Mouse (Mus musculus) adrenal gland, postnatal 36 days (tissue): ENCODE measurements at regions not wholly inside any gene's neighbourhood (a gene's known extent, or its start where the extent isn't known, plus 50 kb on each side); places are given as distances from the start of the nearest gene placed in this dataset.

Source experiments
- DNase-seq, 2 experiments: peaks; one replicate each; pipeline ENCODE4 v3.0.0; 2021; ENCODE audit warnings: mixed read lengths in 1 of 2

DNA sequence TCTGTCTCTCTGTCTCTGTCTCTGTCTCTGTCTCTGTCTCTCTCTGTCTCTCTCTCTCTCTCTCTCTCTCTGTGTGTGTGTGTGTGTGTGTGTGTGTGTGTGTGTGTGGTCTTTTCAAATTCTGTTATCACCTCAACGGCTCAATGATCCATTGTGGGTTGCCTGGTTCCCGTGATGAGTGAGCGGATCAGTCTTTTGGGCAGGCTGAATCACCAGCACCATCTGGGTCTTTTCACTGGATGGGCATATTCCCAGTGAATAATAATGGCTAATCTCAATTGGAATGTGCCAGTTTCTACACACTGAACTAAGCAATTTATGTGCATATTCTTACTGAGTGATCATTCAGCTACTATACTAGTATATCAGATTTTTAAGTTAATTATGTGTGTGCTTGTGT is 216.4 kb downstream of the Lmx1a start:
- DNase-seq, result no peak

DNA sequence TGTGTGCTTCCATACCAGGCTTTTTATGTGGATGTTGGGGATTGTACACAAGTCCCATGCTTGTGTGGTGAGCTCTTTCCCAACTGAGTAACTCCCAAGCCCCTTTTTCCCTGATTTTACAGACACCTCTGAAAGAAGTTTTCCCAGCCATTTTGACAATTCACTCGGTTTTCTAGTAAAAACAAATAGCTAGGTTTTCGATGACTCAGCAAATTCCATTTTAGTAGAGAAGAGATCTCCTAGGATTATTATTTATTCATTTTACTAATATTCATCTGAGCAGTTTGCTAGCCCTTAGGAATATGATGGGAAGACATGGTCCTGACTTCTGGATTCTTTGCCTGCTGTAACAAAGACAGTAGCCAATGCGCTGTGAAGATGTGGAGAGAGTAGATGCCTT is 223.0 kb downstream of the Lmx1a start:
- no peak for DNase-seq

DNA sequence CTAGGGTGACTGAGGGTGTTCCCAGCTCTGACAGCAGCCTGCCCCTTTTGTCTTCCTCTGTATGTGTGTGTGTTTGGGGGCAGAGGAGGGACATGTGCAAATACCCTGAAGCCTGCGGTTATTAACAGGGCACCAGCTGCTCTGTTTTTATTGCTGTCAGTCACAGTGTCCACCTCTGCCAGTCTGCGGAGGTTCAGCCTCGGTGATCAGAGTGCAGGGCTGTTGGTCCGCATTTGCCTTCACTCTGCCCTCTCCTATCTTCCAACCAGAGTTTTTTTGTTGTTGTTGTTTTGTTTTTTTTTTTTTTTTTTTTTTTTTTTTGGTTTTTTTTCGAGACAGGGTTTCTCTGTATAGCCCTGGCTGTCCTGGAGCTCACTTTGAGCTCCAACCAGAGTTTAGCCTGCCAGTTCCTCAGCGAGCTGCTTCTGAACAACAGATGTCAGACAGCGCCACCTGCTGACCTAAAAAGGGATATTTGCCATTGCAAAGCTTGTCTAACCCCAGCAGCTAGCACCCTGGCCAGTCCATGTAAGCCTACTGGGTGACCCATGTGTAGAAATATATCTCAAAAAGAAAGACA is 226.0 kb downstream of the Lmx1a start:
- DNase-seq, result peak; percentile 79 to 82

DNA sequence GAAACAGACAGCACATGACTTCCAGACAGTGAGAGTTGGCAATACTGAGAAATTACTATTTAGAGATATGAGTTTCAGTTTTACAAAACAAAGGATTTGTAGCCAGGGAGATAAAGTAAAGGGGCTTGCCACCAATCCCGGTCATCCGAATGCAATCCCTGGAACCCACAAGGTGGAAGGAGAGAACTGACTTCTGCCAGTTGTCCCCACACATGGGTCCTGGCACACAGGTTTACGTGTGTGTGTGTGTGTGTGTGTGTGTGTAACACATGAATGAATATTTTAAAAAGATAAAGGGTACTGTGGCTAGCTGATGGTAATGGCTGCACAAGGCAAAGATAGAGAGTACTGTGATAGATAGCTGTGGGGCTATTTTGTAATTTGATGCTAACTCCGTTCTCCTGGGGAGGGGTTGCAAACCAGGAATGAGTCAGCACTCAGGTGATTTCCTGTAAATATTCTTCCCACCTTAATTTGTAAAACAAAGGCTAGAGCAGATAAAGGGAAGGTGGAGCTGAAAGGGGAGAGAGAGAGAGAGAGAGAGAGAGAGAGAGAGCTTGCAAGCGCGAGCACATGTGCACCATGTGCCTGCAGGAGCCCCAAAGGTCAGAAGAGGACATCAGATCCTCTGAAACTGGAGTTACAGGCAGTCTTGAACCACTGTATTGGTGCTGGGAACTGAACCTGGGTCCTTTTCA is 226.7 kb downstream of the Lmx1a start:
- no peak for DNase-seq

DNA sequence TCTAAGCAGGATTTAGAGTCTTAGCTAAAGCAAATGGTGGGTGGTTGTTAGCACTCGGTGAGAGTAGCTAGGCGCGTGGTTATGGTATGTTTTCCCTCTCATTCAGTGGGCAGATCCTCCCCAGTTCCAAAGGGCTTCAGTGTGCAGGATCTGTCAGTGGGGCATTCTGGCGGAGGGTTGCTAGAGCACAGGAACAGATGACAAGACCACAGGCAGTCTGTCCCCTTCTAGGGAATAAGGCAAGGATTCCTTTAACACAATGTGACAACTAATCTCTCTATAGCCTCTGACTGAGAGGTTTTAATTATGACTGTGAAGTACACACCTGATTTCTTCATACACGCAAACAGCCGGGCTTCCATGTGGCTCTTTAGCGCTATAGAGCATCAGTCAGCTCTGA is 233.9 kb downstream of the Lmx1a start:
- no peak for DNase-seq

DNA sequence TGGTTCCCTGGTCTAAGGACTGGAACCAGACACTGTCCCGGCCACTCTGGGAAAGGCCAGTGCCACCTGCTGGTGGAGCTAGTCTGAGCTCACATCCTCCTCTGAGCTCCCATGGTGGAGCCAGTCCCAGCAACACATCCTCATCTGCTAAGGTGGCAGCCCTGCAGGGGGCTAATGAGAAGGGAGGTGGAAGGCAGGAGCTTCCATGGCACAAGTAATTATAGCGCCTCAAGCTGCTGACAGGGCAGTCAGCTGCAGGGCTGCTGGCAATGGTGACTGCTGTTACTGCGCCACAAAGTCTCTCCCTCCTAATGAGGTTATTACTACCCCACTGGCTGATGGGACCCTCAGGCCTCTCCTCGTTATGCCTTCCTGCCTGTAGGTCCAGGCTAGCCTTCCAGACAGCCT is 239.0 kb downstream of the Lmx1a start:
- no peak for DNase-seq

GRCm38 (mm10) chr1:167929729-167930341 is 240.8 kb downstream of the Lmx1a start:
- peak; percentile 34 to 44 for DNase-seq

GRCm38 (mm10) chr1:167932088-167932487 is 243.1 kb downstream of the Lmx1a start:
- peak in 1 of 2 experiments; percentile 25 for DNase-seq

GRCm38 (mm10) chr1:167936726-167937125 is 247.7 kb downstream of the Lmx1a start:
- DNase-seq, result no peak

DNA sequence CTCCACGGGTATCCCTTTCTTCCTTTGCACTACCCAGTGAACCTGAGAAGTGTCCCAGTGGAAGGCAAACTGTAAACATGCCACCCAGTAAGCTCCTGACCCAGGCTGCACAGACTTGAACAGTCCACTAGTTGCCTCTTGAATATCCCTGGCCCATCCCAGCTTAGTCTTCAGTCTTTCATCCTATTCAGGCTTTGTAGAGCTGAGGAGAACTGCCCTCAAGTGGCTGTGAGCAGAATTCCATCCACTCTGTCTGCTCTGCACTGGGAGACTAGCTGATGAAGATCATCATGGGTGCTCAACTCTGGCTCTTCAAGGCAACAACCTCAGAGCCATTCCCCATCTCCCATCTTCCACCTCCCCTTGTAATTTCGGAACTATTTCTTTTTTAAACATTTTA is 249.1 kb downstream of the Lmx1a start:
- no peak for DNase-seq

DNA sequence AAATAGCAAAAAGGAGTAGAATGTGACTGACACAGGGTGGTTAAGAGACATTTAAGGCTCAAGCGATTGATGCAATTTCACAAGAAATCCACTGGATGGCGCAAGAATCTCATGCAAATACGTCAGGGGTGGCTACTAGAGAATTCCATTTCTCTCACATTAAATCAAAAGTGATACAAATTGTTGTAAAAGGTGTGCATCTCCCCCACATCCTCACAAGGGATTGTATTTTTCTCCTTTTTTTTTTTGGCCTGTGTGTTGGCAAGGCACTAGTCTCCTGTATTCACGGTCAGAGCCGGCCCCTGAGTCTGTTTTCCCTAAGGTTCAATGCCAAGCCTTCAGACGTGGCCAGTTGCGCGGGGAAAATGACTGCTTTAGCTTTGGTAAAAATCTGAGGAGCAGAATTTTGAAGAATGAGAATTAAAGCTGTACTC is 253.0 kb downstream of the Lmx1a start:
- DNase-seq, result peak in 1 of 2 experiments; percentile 5

DNA sequence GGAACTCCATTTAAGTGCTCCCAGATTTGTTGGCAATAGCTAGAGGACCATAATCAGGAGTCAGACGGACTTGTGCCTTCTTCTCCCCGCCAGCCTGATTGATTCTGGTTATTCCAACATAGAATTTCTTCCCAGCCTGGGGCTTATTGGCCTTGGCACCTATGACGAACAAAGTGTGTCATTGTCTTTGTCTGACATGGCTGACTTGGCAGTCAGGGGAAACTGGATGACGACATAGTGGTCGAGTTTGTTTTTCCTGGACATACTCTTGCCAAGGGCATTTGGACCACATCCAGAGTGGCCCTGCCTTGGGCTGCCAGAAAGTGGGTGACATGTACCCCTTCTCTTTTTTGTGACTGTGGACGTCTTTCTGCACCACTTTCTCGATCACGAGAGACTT is 254.1 kb downstream of the Lmx1a start:
- DNase-seq, result no peak

DNA sequence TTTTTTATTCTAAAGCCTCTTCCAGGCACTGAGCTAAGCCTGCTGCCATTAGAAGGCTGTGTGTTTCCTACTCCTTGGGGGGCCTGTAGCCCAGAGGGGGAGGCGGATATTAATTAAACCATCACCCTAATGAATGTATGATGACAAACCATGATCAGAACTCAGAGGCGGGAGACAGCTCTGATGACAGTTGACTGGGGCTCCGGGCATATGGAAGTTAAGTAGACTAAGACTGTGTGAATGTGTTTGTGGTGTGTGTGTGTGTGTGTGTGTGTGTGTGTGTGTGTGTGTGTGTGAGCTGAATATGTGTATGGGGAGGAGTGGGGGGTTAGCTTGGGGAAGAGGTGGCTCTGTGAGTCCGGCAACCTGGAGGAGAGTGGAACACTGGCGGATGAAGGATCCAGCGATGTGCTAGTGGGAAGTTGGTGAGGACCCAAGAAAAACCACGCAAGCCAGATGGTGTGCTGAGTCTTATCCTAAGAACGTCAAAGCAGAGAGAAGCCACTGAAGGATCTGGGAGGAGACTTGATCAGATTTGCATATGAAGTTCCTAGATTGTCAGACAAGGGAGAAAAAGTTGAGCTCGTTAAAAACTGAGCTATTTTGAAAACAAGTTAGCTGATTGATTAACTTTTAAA is 256.7 kb downstream of the Lmx1a start:
- DNase-seq, result no peak

DNA sequence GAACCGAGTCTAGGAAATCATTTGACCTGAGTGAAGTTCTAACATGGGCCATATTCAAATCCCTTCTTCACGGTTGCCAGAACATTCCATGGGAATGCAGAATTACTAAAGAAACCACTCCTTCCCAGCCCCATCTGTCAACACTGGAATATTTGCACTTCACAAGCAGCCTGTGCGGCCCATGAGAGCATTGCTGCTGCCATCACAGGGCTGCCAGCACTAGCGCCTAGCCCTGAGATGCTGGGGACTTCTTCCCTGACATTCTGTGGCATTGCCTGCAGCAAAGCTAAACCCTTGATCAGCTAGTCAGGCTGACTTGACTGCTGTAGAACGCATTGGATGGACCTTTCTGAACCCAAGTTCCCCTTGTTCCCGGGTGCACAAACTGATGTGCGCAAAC is 258.8 kb downstream of the Lmx1a start:
- DNase-seq, result no peak

DNA sequence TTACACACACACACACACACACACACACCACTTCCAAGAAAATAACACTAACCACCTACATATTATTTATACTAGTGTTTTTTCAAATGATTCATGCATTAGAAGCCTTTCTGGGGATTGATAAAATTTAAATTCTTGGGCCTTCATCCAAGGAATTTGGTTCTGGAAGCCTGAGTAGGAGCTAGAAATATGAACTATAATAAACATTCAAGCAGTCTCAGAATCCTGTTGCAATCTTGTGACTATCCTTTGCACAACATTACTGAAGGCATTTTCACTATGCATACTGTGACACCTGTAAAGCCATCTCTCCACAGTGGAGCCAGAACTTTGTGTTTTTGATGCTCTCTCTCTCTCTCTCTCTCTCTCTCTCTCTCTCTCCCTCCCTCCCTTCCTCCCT is 262.7 kb downstream of the Lmx1a start:
- no peak for DNase-seq

- no peak for DNase-seq
Observed at GRCm38 (mm10) chr1:167958531-167958930, 269.5 kb downstream of the Lmx1a start.

DNA sequence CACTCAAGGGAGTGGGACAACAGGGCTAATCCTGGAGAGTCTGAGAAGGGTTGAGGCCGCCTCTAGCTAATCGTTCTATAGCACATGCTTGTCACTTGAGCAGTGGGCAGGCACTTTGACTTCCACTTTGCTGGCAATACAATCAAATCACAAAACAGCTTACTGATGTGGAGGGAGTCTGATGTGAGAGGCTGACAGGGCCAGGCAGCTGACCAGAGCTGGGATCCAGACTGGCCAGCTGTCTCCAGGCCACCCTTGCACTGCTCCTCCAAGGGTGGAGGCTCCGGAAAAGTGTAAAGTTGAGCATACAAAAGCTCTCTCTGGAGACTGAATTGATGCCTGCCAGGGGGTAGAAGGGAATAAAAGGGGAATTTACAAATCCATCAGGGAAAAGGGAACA is 280.5 kb downstream of the Lmx1a start:
- DNase-seq, result no peak

DNA sequence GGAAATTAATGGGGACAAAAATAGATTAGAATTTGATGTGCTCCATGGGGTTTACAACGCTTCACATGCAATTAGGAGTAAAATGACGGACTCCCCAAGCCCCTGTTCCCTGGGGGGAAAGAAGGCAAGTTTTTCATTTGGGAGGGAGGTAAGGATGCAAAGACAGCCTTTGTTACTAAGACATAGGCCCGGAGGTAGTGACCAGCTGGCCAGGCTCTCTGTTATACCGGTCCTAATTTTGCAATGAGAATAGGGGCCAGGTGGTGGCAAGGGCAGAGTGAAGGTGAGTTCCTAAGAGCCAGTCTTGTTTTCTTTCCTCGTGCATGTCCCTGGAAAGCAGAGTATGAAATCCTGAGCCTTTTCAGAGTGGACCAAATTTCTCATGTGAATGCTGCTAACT is 280.9 kb downstream of the Lmx1a start:
- DNase-seq, result no peak

DNA sequence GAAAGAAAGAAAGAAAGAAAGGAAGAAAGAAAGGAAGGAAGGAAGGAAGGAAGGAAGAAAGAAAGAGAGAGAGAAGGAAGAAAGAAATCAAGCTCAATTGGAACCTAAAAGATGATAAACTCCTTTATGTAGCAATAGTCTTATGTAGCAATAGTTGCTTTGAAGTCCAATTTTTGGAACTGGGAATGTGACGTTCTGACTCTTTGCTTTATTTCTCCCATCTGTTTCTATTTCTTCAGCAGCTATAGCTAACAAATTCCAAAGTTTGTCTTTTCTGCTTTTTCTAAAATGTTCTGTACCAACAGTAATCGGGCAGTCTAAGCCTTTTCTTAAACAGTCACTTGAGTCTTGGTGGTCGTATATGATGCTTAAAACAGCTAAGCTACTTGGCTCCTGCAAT is 287.7 kb downstream of the Lmx1a start:
- no peak for DNase-seq

DNA sequence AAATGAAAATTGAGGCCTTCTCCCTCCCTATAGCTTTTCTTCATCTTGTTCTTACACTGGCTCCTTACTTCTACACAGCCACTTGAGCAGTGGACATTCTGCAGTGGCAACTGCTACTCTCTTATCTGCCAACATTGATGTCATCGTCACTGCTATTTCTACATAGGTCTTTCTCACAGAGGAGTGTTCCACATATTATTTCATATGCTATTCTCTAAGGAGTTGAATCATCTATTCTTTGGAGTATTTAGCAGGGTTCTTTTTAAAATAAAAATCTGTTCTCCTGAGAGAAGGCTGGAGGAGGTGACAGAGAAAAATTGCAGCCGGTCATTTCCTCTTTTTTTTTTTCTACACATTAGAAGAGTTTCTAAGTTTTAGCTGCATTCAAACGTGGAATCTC is 290.1 kb downstream of the Lmx1a start:
- no peak for DNase-seq

DNA sequence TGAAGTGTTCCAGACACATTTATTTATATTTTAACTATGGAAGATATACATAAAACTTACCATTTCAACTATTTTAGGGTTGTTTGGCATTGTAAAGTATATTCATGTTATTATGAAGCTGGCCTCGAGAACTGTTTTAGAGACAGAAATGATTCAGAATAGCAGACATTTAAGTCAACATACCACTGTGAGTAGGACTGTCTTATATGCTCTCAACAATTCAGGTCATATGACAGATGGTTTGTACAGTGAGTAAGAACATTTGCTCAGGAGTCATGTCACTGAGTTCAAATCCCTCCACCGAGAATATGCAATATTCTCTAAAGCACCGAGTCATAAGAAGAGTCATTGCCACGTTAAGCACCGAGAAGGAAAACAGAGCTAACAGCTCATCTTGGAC is 290.6 kb downstream of the Lmx1a start:
- no peak for DNase-seq

- no peak for DNase-seq
Observed at GRCm38 (mm10) chr1:167981292-167981691, 292.3 kb downstream of the Lmx1a start.

DNA sequence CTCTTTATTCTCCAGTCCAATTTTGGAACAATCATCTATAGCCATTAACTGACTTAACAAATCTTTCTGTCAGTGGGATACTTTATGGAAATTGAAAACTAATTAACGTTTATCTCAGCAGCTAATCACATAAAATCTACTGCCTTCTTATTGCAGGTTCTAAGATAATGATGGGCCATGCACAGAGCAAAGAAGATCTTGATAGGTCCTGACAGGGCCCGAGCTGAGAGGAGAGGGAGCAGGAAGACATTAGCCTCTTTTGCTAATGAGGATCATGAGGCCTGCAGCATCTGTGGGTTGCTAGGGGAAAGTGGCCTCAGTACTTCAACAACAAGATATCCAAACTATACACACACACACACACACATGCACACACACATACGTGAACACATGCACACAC is 318.4 kb downstream of the Lmx1a start:
- no peak for DNase-seq
